Mouse (Mus musculus) kidney, embryonic 16.5 days (tissue): ENCODE results near the gene Calhm4. TPM values are rescaled to one million over a fixed set of nuclear protein-coding genes. Genes with fewer than 3 reads are reported as not detected.

Experiments used
- ATAC-seq: fragments of 200-750 bp; cut with Nextera tagmentation; 2 replicates; pipeline ENCODE4 v1.8.0; 2017; ENCODE audit warnings: moderate TSS enrichment; ENCODE audit not compliant: low FRiP score, low TSS enrichment
- H3K27ac ChIP-seq: fragments of 300-500 bp; sonication (generic); 2 replicates; pipeline ENCODE4 v1.5.1; 2014; ENCODE audit warnings: low read length
- H3K27me3 ChIP-seq: fragments of 300-500 bp; sonication (generic); 2 replicates; pipeline ENCODE4 v1.6.1; 2014; ENCODE audit warnings: low read length, control low read depth, mixed read lengths; ENCODE audit not compliant: insufficient read depth
- H3K36me3 ChIP-seq: fragments of 300-500 bp; sonication (generic); 2 replicates; pipeline ENCODE4 v1.6.1; 2014; ENCODE audit warnings: low read length, control low read depth, mixed read lengths; ENCODE audit not compliant: insufficient read depth
- H3K4me1 ChIP-seq: fragments of 300-500 bp; sonication (generic); 2 replicates; pipeline ENCODE4 v1.6.1; 2014; ENCODE audit warnings: low read length, control low read depth, mixed read lengths; ENCODE audit not compliant: insufficient read depth
- H3K4me2 ChIP-seq: fragments of 300-500 bp; sonication (generic); replicated peaks from 2 replicates; pipeline ENCODE4 v1.6.1; 2014; ENCODE audit warnings: low read depth, low read length
- H3K4me3 ChIP-seq: fragments of 300-500 bp; sonication (generic); 2 replicates; pipeline ENCODE4 v1.5.1; 2014; ENCODE audit warnings: mild to moderate bottlenecking, low read length
- H3K9ac ChIP-seq: fragments of 300-500 bp; sonication (generic); replicated peaks from 2 replicates; pipeline ENCODE4 v1.6.1; 2014; ENCODE audit warnings: low read length
- H3K9me3 ChIP-seq: fragments of 300-500 bp; sonication (generic); 2 replicates; pipeline ENCODE4 v1.6.1; 2016; ENCODE audit warnings: low read length, control low read depth
- WGBS: fragments of 180-500 bp; shearing (Covaris S2); extraction: QIAGEN DNeasy Blood & Tissue Kit; methylation state at CpG from one replicate; pipeline ENCODE4 v1.1.7; 2014; 5-methylcytosine and 5-hydroxymethylcytosine counted together
- polyA plus RNA-seq: library from polyadenylated mRNA; unstranded; fragments of >200 nt; fragmentation: Nextera tagmentation; extraction: Ambion mirVana; gene quantifications from 2 replicates; pipeline ENCODE4 v1.2.1, GENCODE M21; 2015

Gene Calhm4
- polyA plus RNA-seq, 1 experiment from 2014 or later, result not detected

- H3K9ac ChIP-seq, result no peak overlapping the region
- no peaks in the 10 kb centered on the region for H3K36me3 ChIP-seq
- H3K4me1 ChIP-seq, result no peaks in the 10 kb centered on the region
- no peaks in the 10 kb centered on the region for H3K27me3 ChIP-seq
- WGBS, result 55% methylated on average over 3 of the region's 3 CpGs
- no peak for ATAC-seq
- H3K9me3 ChIP-seq, result no peaks in the 10 kb centered on the region
- H3K4me2 ChIP-seq, result no peak overlapping the region
- H3K4me3 ChIP-seq, result no peak overlapping the region
- no peak overlapping the region for H3K27ac ChIP-seq
These were observed 22.5 kb upstream of the Calhm4 start for GRCm38 (mm10) chr10:34066591-34066990.

GRCm38 (mm10) chr10:34053987-34054386 lies 9.9 kb upstream of the Calhm4 start:
- Histone ChIP-seq H3K9ac (no peak overlapping the region), H3K4me1 (no peaks in the 10 kb centered on the region), H3K9me3 (no peaks in the 10 kb centered on the region), H3K36me3 (no peaks in the 10 kb centered on the region), H3K4me2 (no peak overlapping the region), H3K27ac (no peak overlapping the region), H3K4me3 (no peak overlapping the region), H3K27me3 (no peaks in the 10 kb centered on the region)
- no peak for ATAC-seq
- WGBS, result 72% methylated on average over 2 of the region's 2 CpGs

GRCm38 (mm10) chr10:34037401-34037800 lies 6.7 kb downstream of the Calhm4 start, which contains the start of gene Trappc3l:
TSS of gene Trappc3l (plus strand) at chr10:34037597.
- Histone ChIP-seq H3K4me2 (no peak within 1 kb of the TSS), H3K9me3 (no peaks in the 10 kb centered on the region), H3K4me3 (no peak within 1 kb of the TSS), H3K36me3 (no peaks in the 10 kb centered on the region), H3K27ac (no peak within 1 kb of the TSS), H3K27me3 (peaks cover 6% of the 10 kb centered on the region; the same call in 1 of the 2 replicates), H3K9ac (no peak within 1 kb of the TSS), H3K4me1 (0 out of 2 replicates have a peak, but pooled peaks cover 3% of the 10 kb centered on the region)
- 76% methylated on average over 3 of the region's 3 CpGs for WGBS
- no peak for ATAC-seq

- Histone ChIP-seq H3K4me2 (no peak overlapping the region), H3K27me3 (peaks cover 6% of the 10 kb centered on the region; the same call in 1 of the 2 replicates), H3K9ac (no peak overlapping the region), H3K4me1 (0 out of 2 replicates have a peak, but pooled peaks cover 3% of the 10 kb centered on the region), H3K27ac (no peak overlapping the region), H3K36me3 (no peaks in the 10 kb centered on the region), H3K4me3 (no peak overlapping the region), H3K9me3 (no peaks in the 10 kb centered on the region)
- WGBS, result 13% methylated on average over 5 of the region's 5 CpGs
- ATAC-seq, result peak; percentile 73; the same call in 1 of the 2 replicates
These were observed 7.5 kb downstream of the Calhm4 start for GRCm38 (mm10) chr10:34036587-34036986.

GRCm38 (mm10) chr10:34033630-34034305 lies 10.3 kb downstream of the Calhm4 start:
- Histone ChIP-seq H3K27me3 (peaks cover 6% of the 10 kb centered on the region; the same call in 1 of the 2 replicates), H3K4me1 (0 out of 2 replicates have a peak, but pooled peaks cover 3% of the 10 kb centered on the region), H3K4me3 (peak overlapping the region; percentile 21), H3K9ac (peak overlapping the region; percentile 48; the same call in 1 of the 2 replicates), H3K36me3 (no peaks in the 10 kb centered on the region), H3K27ac (no peak overlapping the region), H3K4me2 (peak overlapping the region; percentile 45), H3K9me3 (no peaks in the 10 kb centered on the region)
- ATAC-seq, result peak; percentile 90
- 20% methylated on average over 22 of the region's 22 CpGs for WGBS

- Histone ChIP-seq H3K9ac (no peak overlapping the region), H3K27ac (no peak overlapping the region), H3K4me3 (no peak overlapping the region), H3K36me3 (no peaks in the 10 kb centered on the region), H3K9me3 (no peaks in the 10 kb centered on the region), H3K27me3 (peaks cover under 1% of the 10 kb centered on the region; the same call in 1 of the 2 replicates), H3K4me1 (0 out of 2 replicates have a peak, but pooled peaks cover 3% of the 10 kb centered on the region), H3K4me2 (no peak overlapping the region)
- 81% methylated on average over 5 of the region's 5 CpGs for WGBS
- no peak for ATAC-seq
These were observed 13.8 kb downstream of the Calhm4 start for GRCm38 (mm10) chr10:34030322-34030721.

- Histone ChIP-seq H3K27me3 (no peaks in the 10 kb centered on the region), H3K27ac (peak within 1 kb of the TSS; percentile 95), H3K9ac (peak within 1 kb of the TSS; percentile 88), H3K4me2 (peak within 1 kb of the TSS; percentile 71), H3K9me3 (no peaks in the 10 kb centered on the region), H3K4me3 (peak within 1 kb of the TSS; percentile 82), H3K4me1 (peaks cover 13% of the 10 kb centered on the region), H3K36me3 (no peaks in the 10 kb centered on the region)
- ATAC-seq, result peak; percentile 100
- 0% methylated on average over 79 of the region's 82 CpGs for WGBS
These were observed 24.6 kb downstream of the Calhm4 start, which contains the start of gene Rwdd1 for GRCm38 (mm10) chr10:34019302-34020075. TSS of gene Rwdd1 (minus strand) at chr10:34019624.

- H3K27me3 ChIP-seq, result no peaks in the 10 kb centered on the region
- no peaks in the 10 kb centered on the region for H3K9me3 ChIP-seq
- H3K4me2 ChIP-seq, result peak overlapping the region; percentile 71
- H3K27ac ChIP-seq, result peak overlapping the region; percentile 95
- H3K36me3 ChIP-seq, result no peaks in the 10 kb centered on the region
- peak overlapping the region; percentile 82 for H3K4me3 ChIP-seq
- H3K4me1 ChIP-seq, result peaks cover 13% of the 10 kb centered on the region
- no peak; the same call in 1 of the 2 replicates for ATAC-seq
- peak overlapping the region; percentile 88 for H3K9ac ChIP-seq
- WGBS, result under 1% methylated on average over 21 of the region's 21 CpGs
These were observed 25.3 kb downstream of the Calhm4 start for GRCm38 (mm10) chr10:34018746-34019301.

GRCm38 (mm10) chr10:34013241-34013640 lies 30.9 kb downstream of the Calhm4 start:
- H3K27me3 ChIP-seq, result no peaks in the 10 kb centered on the region
- no peak for ATAC-seq
- 96% methylated on average over 2 of the region's 2 CpGs for WGBS
- H3K27ac ChIP-seq, result no peak overlapping the region
- H3K9ac ChIP-seq, result no peak overlapping the region
- H3K9me3 ChIP-seq, result no peaks in the 10 kb centered on the region
- no peak overlapping the region for H3K4me3 ChIP-seq
- H3K36me3 ChIP-seq, result 0 out of 2 replicates have a peak, but pooled peaks cover 4% of the 10 kb centered on the region
- no peak overlapping the region for H3K4me2 ChIP-seq
- H3K4me1 ChIP-seq, result peaks cover 6% of the 10 kb centered on the region
